Mouse (Mus musculus): ENCODE measurements around the gene Tcf21.

DNA sequence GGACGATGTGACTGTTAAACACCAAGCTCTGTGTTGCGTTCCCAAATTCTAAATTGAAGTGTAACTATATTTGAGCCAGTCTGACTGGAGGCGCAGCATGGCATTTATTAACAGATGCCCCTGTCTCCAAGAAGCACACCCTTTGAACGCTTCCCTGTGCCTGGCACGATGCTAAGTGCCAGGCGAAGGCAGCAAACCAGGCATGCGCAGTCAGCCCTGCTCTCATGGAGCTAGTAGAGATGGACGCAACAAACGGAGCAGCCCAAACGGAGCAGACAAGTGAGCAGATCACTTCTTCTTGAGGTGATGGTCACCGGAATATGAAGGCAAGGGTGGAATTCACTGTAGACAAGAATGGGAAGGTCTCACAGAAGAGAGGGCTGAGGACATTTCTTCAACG is 8.1 kb downstream of the Tcf21 start:
- TF ChIP-seq CTCF (conservative IDR thresholded peaks at IDR 0.05; ENCODE audit: low read length) (no peak), NANOG (IDR thresholded peaks at IDR 0.05; ENCODE audit: borderline replicate concordance, low read length) (no peak), POU5F1 (IDR thresholded peaks at IDR 0.05; ENCODE audit: borderline replicate concordance, low read length) (no peak)
